Mouse (Mus musculus) embryonic fibroblast, embryonic 13.5 days (primary cell): ENCODE measurements around the gene Dmac1.
"Not testable (repeated sequence)": the region's sequence is repeated elsewhere in the genome, so short reads cannot be mapped to it uniquely, and the experiment has no call there.

Experiments used
- CTCF ChIP-seq: IDR thresholded peaks from 2 replicates; pipeline ENCODE4 v1.5.1; 2011; ENCODE audit warnings: mild to moderate bottlenecking, control low read depth, low read length, moderate library complexity, borderline replicate concordance; ENCODE audit not compliant: insufficient read depth
- POLR2A ChIP-seq: IDR thresholded peaks from 2 replicates; pipeline ENCODE4 v1.6.1; 2011; ENCODE audit warnings: low read depth, mild to moderate bottlenecking, control low read depth, low read length, moderate library complexity

- not testable (repeated sequence) for TF ChIP-seq CTCF, POLR2A
Measured at GRCm38 (mm10) chr4:75234602-75235001, 43.5 kb downstream of the Dmac1 start.
